Mouse (Mus musculus): ENCODE results near the gene Trex2. TPM values are rescaled to one million over a fixed set of nuclear protein-coding genes. Genes with fewer than 3 reads are reported as not detected.
A peak's percentile ranks its signal among the peaks of the same experiment; 100 is the strongest.

The Trex2 gene
- polyA plus RNA-seq, 1 experiment from 2014 or later = not detected

GRCm38 (mm10) chrX:73468752-73469151 is 33.6 kb upstream of the Trex2 start:
- H3K27ac ChIP-seq (replicated peaks) = no peak overlapping the region
- no peak overlapping the region for H3K9ac ChIP-seq (replicated peaks)
- H3K36me3 ChIP-seq = no peaks in the 10 kb centered on the region
- no peaks in the 10 kb centered on the region for H3K9me3 ChIP-seq
- WGBS = 85% methylated on average over 1 of the region's 1 CpGs
- H3K4me3 ChIP-seq = no peak overlapping the region
- no peaks in the 10 kb centered on the region for H3K4me1 ChIP-seq
- ATAC-seq (replicated peaks) = no peak
- H3K4me2 ChIP-seq (replicated peaks) = no peak overlapping the region
- H3K27me3 ChIP-seq = no peaks in the 10 kb centered on the region

GRCm38 (mm10) chrX:73468330-73468729 is 33.2 kb upstream of the Trex2 start:
- Histone ChIP-seq H3K9me3 (no peaks in the 10 kb centered on the region), H3K9ac (replicated peaks) (no peak overlapping the region), H3K4me2 (replicated peaks) (no peak overlapping the region), H3K36me3 (no peaks in the 10 kb centered on the region), H3K27ac (replicated peaks) (no peak overlapping the region), H3K4me3 (no peak overlapping the region), H3K4me1 (no peaks in the 10 kb centered on the region), H3K27me3 (no peaks in the 10 kb centered on the region)
- no peak for ATAC-seq (replicated peaks)
- WGBS = 79% methylated on average over 3 of the region's 3 CpGs

DNA sequence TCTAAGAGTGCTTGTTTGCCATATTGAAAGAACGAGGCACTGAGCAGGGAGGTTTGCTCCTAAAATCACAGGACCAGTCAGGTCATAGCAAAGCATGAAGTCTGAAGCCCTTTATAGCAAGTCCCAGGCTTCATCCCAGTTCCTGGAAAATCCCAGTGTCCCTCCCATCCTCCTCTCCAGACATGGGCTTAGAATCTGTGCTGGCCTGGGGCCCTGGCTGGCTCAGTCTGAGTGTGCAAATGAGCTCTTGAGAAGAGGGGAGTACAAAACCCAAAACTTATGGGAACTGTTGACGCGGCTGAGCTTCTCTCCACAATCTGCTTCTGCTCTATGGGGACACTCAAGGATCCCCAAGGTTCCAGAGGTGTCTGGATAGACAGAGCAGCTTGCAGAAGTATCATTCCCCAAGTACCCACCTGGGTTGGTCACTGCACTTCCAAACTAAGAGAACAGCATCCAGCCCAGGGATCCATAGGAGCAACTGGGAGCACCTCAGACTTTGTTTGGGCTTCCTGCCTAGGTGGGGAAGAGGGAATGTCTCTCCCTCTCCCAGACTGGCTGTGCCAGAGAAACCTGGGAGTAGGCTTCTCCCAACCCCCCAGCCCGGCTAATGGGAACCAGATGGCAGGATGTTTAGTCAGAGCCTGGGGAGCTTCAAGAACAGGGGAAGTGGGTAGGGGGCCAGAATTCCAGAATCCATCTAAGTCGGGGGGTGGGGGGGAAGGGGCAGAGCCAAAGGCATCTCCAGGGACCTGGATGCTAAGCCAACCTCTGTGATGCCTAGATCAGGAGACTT is 32.5 kb upstream of the Trex2 start:
- no peak for ATAC-seq (replicated peaks)
- H3K9me3 ChIP-seq = no peaks in the 10 kb centered on the region
- no peaks in the 10 kb centered on the region for H3K4me1 ChIP-seq
- no peak overlapping the region for H3K27ac ChIP-seq (replicated peaks)
- no peak overlapping the region for H3K9ac ChIP-seq (replicated peaks)
- 71% methylated on average over 5 of the region's 5 CpGs for WGBS
- H3K36me3 ChIP-seq = no peaks in the 10 kb centered on the region
- H3K4me3 ChIP-seq = no peak overlapping the region
- H3K27me3 ChIP-seq = no peaks in the 10 kb centered on the region
- no peak overlapping the region for H3K4me2 ChIP-seq (replicated peaks)

DNA sequence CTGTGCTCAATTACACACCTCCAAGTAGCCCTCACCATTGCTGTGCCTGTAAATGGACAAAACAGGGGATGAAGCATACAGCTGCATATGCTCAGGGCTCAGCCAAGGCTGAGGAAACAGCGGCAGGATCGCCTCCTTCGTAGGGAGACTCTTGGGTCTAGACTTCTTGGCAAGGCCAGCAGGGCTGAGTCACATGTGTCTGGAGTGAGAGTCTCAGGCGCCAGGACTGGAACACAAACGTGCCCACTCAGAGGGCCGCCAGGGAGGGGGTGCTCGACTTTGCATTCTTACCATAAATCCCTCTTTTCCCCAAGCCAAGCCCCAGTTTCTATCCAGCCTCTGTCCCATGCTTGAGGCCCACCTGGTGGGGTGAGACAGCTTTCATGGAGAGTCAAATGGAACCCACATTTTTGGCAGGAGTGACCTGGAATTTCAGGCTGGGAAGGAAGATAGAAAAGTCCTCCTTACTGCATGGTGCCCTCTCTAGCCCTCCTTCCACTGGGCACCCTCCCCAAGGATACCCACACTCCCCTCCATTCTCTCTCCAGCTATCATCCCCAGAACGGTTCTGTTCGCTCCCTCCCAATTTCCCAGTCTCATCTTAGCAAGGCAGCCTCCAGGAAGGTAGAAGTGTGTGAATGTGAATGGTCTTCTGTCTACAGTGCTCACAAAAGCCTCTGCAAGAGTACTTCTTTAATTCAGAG is 30.5 kb upstream of the Trex2 start:
- no peaks in the 10 kb centered on the region for H3K27me3 ChIP-seq
- H3K9ac ChIP-seq (replicated peaks) = no peak overlapping the region
- H3K9me3 ChIP-seq = no peaks in the 10 kb centered on the region
- H3K4me2 ChIP-seq (replicated peaks) = no peak overlapping the region
- no peaks in the 10 kb centered on the region for H3K4me1 ChIP-seq
- WGBS = 65% methylated on average over 9 of the region's 9 CpGs
- H3K4me3 ChIP-seq = no peak overlapping the region
- no peak overlapping the region for H3K27ac ChIP-seq (replicated peaks)
- H3K36me3 ChIP-seq = no peaks in the 10 kb centered on the region
- ATAC-seq (replicated peaks) = no peak

DNA sequence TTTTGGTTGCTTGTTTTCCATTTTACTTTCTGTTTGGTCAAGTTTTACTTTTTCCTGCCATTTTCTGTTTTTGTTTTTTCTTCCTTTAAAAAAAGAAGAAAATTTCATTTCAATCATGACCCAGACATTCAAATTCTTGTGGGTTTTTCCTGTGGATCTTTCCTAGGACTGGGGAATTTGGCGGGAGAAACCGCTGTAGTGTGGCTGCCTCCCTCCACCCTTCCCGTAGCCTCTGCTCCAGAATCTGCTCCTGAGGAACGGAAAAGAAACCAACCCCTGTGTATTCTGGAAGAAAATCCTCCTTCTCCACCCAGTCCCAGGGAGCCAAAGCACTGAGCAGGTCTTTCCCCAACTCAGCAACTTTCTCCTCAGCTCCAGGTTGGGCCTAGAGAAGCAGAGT is 25.6 kb upstream of the Trex2 start:
- Histone ChIP-seq H3K9ac (replicated peaks) (no peak overlapping the region), H3K27ac (replicated peaks) (no peak overlapping the region), H3K27me3 (no peaks in the 10 kb centered on the region), H3K9me3 (no peaks in the 10 kb centered on the region), H3K4me2 (replicated peaks) (no peak overlapping the region), H3K4me3 (no peak overlapping the region), H3K4me1 (peaks cover 6% of the 10 kb centered on the region), H3K36me3 (no peaks in the 10 kb centered on the region)
- 78% methylated on average over 4 of the region's 4 CpGs for WGBS
- no peak for ATAC-seq (replicated peaks)

DNA sequence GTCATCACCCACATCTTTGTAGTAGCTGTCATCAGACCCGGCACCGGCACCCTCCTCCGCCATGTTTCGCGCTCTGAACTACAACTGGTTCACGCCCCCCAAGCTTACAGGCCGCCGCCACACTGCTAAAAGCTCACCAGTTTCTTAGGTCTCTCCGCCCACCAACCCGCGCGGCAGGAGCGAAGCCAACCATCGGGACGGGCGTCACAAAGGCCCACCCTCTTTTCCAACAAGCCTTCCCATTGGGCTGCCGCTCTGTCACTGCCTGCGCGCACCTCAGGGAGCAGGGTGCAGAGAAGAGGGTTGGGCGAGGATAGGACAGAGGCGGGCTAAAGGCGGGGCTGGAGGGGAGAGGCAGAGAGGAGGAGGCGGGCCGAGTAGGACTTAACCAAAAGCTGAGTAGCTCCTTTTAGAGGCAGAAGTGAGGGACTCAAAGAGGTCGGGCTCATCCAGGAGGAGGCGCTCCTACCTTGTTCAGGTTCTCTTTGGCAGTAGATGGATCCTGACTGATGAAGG is 23.8 kb upstream of the Trex2 start, which contains the start of gene Haus7:
Gene Haus7 (minus strand): TSS at position 168 of the 516 bp plus-strand sequence.
- no peak within 1 kb of the TSS for H3K27ac ChIP-seq (replicated peaks)

DNA sequence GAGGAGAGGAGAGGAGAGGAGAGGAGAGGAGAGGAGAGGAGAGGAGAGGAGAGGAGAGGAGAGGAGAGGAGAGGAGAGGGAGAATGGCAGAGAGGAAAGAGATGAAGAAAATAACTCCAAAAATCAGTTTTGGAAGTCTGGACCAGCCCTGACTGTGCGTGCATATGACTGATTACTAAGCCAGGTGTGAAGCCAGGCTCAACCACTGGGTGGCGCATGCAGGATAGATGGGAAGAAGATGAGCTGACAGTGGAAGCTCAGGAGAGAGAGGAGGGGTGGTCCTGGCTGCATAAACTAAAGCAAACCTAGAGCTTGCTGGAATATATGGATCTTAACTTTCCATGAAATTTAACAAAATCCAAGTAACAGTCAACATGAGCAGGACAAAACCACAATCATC is 16.8 kb upstream of the Trex2 start:
- ATAC-seq (replicated peaks) = no peak
- no peak overlapping the region for H3K9ac ChIP-seq (replicated peaks)
- 30% methylated on average over 2 of the region's 2 CpGs for WGBS
- no peak overlapping the region for H3K27ac ChIP-seq (replicated peaks)
- no peak overlapping the region for H3K4me3 ChIP-seq
- H3K4me1 ChIP-seq = no peaks in the 10 kb centered on the region
- no peaks in the 10 kb centered on the region for H3K36me3 ChIP-seq
- no peaks in the 10 kb centered on the region for H3K9me3 ChIP-seq
- no peak overlapping the region for H3K4me2 ChIP-seq (replicated peaks)
- H3K27me3 ChIP-seq = no peaks in the 10 kb centered on the region

More for the DNA sequence above, 23.8 kb upstream of the Trex2 start, which contains the start of gene Haus7:
- peak; percentile 100 for ATAC-seq (replicated peaks)
- peak within 1 kb of the TSS; percentile 58 for H3K4me3 ChIP-seq
- 18% methylated on average over 26 of the region's 26 CpGs for WGBS
- H3K4me1 ChIP-seq = peaks cover 6% of the 10 kb centered on the region
- no peaks in the 10 kb centered on the region for H3K27me3 ChIP-seq
- peak within 1 kb of the TSS; percentile 54 for H3K9ac ChIP-seq (replicated peaks)
- H3K36me3 ChIP-seq = no peaks in the 10 kb centered on the region
- peak within 1 kb of the TSS; percentile 52 for H3K4me2 ChIP-seq (replicated peaks)
- H3K9me3 ChIP-seq = no peaks in the 10 kb centered on the region

DNA sequence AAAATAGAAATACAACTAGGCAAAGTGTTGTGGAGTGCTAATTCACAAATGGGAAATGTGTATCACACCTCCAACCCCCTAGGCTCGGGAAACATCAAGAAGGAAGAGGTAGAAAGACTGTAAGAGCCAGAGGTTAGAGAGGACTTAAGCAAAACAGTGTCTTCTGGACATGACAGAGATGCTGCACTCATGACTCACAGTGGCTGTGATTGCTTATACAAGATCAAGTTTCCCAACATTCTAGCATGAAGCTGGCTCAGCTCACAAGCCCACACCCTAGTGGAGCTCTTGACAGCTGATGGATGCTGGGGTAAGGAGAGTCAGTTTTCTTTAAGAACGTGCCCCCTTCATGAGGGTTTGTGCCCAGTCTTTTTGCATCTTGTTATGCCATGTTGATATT is 6.3 kb upstream of the Trex2 start:
- no peak overlapping the region for H3K9ac ChIP-seq (replicated peaks)
- ATAC-seq (replicated peaks) = no peak
- 68% methylated on average over 2 of the region's 2 CpGs for WGBS
- no peak overlapping the region for H3K27ac ChIP-seq (replicated peaks)
- H3K27me3 ChIP-seq = no peaks in the 10 kb centered on the region
- no peaks in the 10 kb centered on the region for H3K4me1 ChIP-seq
- H3K36me3 ChIP-seq = no peaks in the 10 kb centered on the region; the same call in 1 of the 2 replicates
- H3K4me3 ChIP-seq = no peak overlapping the region
- no peak overlapping the region for H3K4me2 ChIP-seq (replicated peaks)
- no peaks in the 10 kb centered on the region for H3K9me3 ChIP-seq

GRCm38 (mm10) chrX:73432850-73433249 is 2.3 kb downstream of the Trex2 start:
- no peak overlapping the region for H3K27ac ChIP-seq (replicated peaks)
- no peak for ATAC-seq (replicated peaks)
- WGBS = 81% methylated on average over 5 of the region's 5 CpGs
- H3K4me2 ChIP-seq (replicated peaks) = no peak overlapping the region
- no peak overlapping the region for H3K9ac ChIP-seq (replicated peaks)
- H3K27me3 ChIP-seq = no peaks in the 10 kb centered on the region
- H3K4me3 ChIP-seq = no peak overlapping the region
- H3K9me3 ChIP-seq = no peaks in the 10 kb centered on the region
- H3K36me3 ChIP-seq = no peaks in the 10 kb centered on the region
- no peaks in the 10 kb centered on the region for H3K4me1 ChIP-seq

DNA sequence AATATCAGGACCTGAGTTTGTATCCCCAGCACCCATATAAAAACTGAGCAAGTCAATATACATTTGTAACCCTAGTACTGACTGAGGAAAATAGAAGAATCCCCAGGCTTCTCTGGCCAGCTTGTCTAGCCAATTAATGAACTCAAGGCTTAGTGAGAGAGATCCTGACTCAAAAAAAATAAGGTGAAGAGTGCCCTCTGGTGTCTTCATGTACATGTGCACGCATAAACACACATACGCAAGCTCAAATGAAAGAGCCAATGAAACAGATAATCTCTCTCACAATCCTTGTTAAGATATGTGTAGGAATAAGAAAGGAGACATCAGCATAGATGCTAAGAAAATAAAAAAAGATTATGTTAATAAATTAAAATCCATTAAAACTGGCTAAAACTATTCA is 5.1 kb downstream of the Trex2 start:
- Histone ChIP-seq H3K4me2 (replicated peaks) (no peak overlapping the region), H3K27me3 (no peaks in the 10 kb centered on the region), H3K9ac (replicated peaks) (no peak overlapping the region), H3K27ac (replicated peaks) (no peak overlapping the region), H3K9me3 (no peaks in the 10 kb centered on the region), H3K4me3 (no peak overlapping the region), H3K4me1 (no peaks in the 10 kb centered on the region), H3K36me3 (no peaks in the 10 kb centered on the region)
- no peak for ATAC-seq (replicated peaks)
- 77% methylated on average over 2 of the region's 2 CpGs for WGBS

GRCm38 (mm10) chrX:73412767-73413166 is 22.4 kb downstream of the Trex2 start:
- no peak overlapping the region for H3K4me3 ChIP-seq
- H3K4me2 ChIP-seq (replicated peaks) = no peak overlapping the region
- H3K4me1 ChIP-seq = no peaks in the 10 kb centered on the region
- no peak overlapping the region for H3K27ac ChIP-seq (replicated peaks)
- no peaks in the 10 kb centered on the region for H3K27me3 ChIP-seq
- H3K9ac ChIP-seq (replicated peaks) = no peak overlapping the region
- no peaks in the 10 kb centered on the region for H3K36me3 ChIP-seq
- no peak for ATAC-seq (replicated peaks)
- no peaks in the 10 kb centered on the region for H3K9me3 ChIP-seq
- WGBS = 26% methylated on average over 1 of the region's 1 CpGs

- no peak for ATAC-seq (replicated peaks)
- Histone ChIP-seq H3K9me3 (no peaks in the 10 kb centered on the region), H3K4me2 (replicated peaks) (peak within 1 kb of the TSS; percentile 39), H3K27me3 (no peaks in the 10 kb centered on the region), H3K4me1 (no peaks in the 10 kb centered on the region), H3K9ac (replicated peaks) (no peak within 1 kb of the TSS), H3K4me3 (peak within 1 kb of the TSS; percentile 31), H3K27ac (replicated peaks) (no peak within 1 kb of the TSS), H3K36me3 (no peaks in the 10 kb centered on the region)
- WGBS = 28% methylated on average over 20 of the region's 20 CpGs
Observed at GRCm38 (mm10) chrX:73410880-73411517, 24.1 kb downstream of the Trex2 start, which contains the start of gene Zfp92. Zfp92 (plus strand) TSS chrX:73411096.
